Mouse (Mus musculus) lung, embryonic 16.5 days (tissue): ENCODE results near the gene Vamp5. TPM values are rescaled to one million over a fixed set of nuclear protein-coding genes. Genes with fewer than 3 reads are reported as not detected.

ENCODE experiments used
- ATAC-seq: fragments of 200-750 bp; cut with Nextera tagmentation; 2 replicates; pipeline ENCODE4 v1.8.0; 2017; ENCODE audit warnings: low read depth, mild to moderate bottlenecking, moderate library complexity
- H3K27ac ChIP-seq: fragments of 300-500 bp; sonication (generic); 2 replicates; pipeline ENCODE4 v1.5.1; 2014; ENCODE audit warnings: mild to moderate bottlenecking, control low read depth, low read length
- H3K27me3 ChIP-seq: fragments of 300-500 bp; sonication (generic); 2 replicates; pipeline ENCODE4 v1.6.1; 2014; ENCODE audit warnings: low read depth, low read length, mixed read lengths; ENCODE audit not compliant: control insufficient read depth, insufficient read depth
- H3K36me3 ChIP-seq: fragments of 300-500 bp; sonication (generic); 2 replicates; pipeline ENCODE4 v1.6.1; 2014; ENCODE audit warnings: low read length; ENCODE audit not compliant: control insufficient read depth, insufficient read depth
- H3K4me1 ChIP-seq: fragments of 300-500 bp; sonication (generic); replicated peaks from 2 replicates; pipeline ENCODE4 v1.6.1; 2014; ENCODE audit warnings: low read length, mixed read lengths; ENCODE audit not compliant: control insufficient read depth, insufficient read depth
- H3K4me2 ChIP-seq: fragments of 300-500 bp; sonication (generic); 2 replicates; pipeline ENCODE4 v1.6.1; 2014; ENCODE audit warnings: low read depth, low read length, control low read depth
- H3K4me3 ChIP-seq: fragments of 300-500 bp; sonication (generic); 2 replicates; pipeline ENCODE4 v1.5.1; 2014; ENCODE audit warnings: mild to moderate bottlenecking, low read length, control low read depth
- H3K9ac ChIP-seq: fragments of 300-500 bp; sonication (generic); 2 replicates; pipeline ENCODE4 v1.6.1; 2014; ENCODE audit warnings: low read length, control low read depth
- H3K9me3 ChIP-seq: fragments of 300-500 bp; sonication (generic); 2 replicates; pipeline ENCODE4 v1.6.1; 2016; ENCODE audit warnings: low read length; ENCODE audit not compliant: control insufficient read depth
- WGBS: fragments of 180-500 bp; shearing (Covaris S2); extraction: QIAGEN DNeasy Blood & Tissue Kit; methylation state at CpG from one replicate; pipeline ENCODE4 v1.1.7; 2014; 5-methylcytosine and 5-hydroxymethylcytosine counted together
- polyA plus RNA-seq: library from polyadenylated mRNA; unstranded; fragments of >200 nt; fragmentation: Nextera tagmentation; extraction: Ambion mirVana; gene quantifications from 2 replicates; pipeline ENCODE4 v1.2.1, GENCODE M21; 2015

Gene Vamp5
- polyA plus RNA-seq, 1 experiment from 2014 or later, result 43.0 TPM

DNA sequence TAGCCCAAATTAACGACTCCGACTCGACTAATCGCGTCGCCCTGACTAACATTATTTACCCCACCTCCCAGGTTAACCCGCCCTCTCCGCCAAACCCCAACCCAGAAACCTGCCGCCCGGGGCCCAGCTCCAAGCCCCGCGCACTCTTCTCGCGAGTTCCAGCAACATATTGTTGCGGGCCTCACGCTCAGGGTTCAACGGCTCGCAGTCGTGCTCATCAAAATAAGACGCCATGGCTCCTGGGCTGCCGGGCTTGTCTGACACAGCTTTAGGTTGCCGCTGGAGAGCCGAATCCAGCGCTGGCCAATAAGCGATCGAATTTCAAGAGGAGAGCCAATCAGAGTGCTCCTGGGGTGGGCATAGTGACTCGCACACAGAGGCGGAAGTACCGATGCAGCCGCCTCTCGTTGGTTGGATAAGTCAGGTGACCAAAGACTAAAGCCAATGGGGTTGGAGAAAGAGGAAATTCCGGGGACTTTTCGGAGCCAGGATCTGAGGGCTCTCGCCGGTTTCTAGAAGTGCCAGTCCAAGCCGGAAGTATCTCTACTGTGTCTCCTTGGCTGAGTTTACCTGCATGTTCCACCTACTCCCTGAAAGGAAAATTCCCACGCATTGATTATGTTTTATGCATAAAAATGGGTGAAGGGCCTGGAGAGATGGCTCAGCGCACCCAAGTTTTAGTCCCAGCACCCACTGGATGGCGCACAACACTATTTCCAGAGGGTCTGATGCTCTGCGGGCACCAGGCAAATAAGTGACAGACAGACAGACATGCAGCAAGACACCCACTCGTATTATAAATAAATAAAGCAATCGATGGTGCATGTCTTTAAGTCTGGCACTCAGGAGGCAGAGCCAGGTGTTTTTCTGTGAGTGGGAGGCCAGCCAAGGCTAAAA lies 17.9 kb downstream of the Vamp5 start:
- Histone ChIP-seq H3K9me3 (no peaks in the 10 kb centered on the region), H3K4me1 (peaks cover 26% of the 10 kb centered on the region), H3K27ac (peak overlapping the region; percentile 84), H3K36me3 (peaks cover 9% of the 10 kb centered on the region; the same call in 1 of the 2 replicates), H3K27me3 (no peaks in the 10 kb centered on the region), H3K4me2 (peak overlapping the region; percentile 75), H3K9ac (peak overlapping the region; percentile 67), H3K4me3 (peak overlapping the region; percentile 74)
- ATAC-seq, result peak; percentile 99
- under 1% methylated on average over 42 of the region's 42 CpGs for WGBS

DNA sequence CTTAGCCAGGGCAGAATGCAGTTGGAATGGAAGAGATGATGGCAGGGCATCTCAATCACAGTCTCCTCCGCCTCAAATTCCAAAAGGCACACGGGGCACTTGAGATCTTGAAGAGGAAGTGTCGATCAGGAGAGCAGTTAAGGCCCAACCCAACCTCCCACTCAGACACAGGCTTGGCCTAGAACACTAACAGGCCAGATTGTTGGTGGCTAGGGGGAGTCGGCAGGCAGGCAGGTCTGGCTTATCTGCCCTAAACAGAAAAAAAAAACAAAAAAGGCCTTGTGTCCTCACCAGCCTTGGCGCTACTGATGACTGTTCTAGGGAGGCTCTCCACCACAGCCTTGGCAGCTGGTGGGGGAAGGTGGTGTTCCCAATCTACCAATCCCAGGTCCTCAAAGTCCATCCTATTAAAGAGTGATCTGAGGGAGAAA lies 19.1 kb downstream of the Vamp5 start:
- Histone ChIP-seq H3K4me3 (peak overlapping the region; percentile 74), H3K4me1 (peaks cover 28% of the 10 kb centered on the region), H3K9ac (peak overlapping the region; percentile 62), H3K4me2 (peak overlapping the region; percentile 75), H3K27me3 (no peaks in the 10 kb centered on the region), H3K9me3 (no peaks in the 10 kb centered on the region), H3K27ac (peak overlapping the region; percentile 8), H3K36me3 (peaks cover 9% of the 10 kb centered on the region; the same call in 1 of the 2 replicates)
- WGBS, result 29% methylated on average over 5 of the region's 5 CpGs
- no peak for ATAC-seq

DNA sequence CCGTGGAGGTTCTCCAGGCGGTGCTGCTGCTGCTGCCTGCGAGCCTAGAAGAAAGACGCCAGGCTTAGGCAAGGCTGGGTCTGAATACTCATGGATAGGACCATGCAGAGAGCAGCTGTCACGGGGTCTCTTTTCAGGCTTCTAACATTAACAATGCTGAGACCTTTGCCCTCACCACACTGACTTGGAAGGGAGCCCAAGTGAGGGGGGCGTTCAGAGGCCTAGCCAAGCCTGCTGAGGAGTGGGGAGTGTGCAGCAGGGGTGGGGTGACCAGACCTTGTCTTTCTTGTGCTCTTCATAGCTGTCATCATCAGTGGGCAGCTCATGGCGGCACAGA lies 19.7 kb downstream of the Vamp5 start:
- Histone ChIP-seq H3K9me3 (no peaks in the 10 kb centered on the region), H3K4me1 (peaks cover 33% of the 10 kb centered on the region), H3K4me3 (no peak overlapping the region), H3K9ac (peak overlapping the region; percentile 13; the same call in 1 of the 2 replicates), H3K27me3 (no peaks in the 10 kb centered on the region), H3K36me3 (peaks cover 9% of the 10 kb centered on the region; the same call in 1 of the 2 replicates), H3K4me2 (peak overlapping the region; percentile 75; the same call in 1 of the 2 replicates), H3K27ac (no peak overlapping the region)
- 39% methylated on average over 7 of the region's 7 CpGs for WGBS
- no peak for ATAC-seq

DNA sequence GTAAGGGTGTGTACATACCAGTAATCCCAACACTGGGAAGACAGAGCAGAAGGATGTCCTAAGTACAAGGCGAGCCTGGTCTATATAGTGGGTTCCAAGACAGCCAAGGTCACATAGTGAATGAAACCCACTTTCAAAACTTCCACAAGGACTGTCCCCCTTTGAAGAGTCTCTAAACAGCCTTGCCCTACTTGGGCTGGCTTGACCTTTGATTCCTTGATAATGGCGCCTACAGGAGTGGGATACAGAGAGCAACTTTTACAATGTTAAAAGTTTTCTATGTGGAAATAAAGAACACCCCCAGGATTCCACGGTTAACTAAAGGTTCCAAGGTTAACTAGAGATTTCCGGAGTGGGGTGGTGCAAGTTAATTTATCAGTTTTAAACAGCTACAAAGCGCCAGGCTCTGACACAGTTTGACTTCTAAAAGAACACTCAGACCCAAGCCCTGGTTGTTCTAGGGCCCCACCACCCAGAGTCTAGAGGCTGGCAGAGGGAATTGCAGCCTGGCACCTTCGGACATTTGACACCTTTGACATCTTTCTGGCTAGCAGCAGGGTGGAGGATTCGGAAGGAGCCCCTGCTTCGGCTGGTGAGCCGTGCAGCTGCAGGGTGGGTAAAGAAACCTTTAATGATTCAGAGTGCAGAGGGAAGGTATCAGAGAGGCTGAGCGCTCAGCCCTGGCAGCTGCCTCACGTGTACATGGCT lies 20.2 kb downstream of the Vamp5 start:
- WGBS, result 62% methylated on average over 11 of the region's 11 CpGs
- no peak for ATAC-seq
- no peaks in the 10 kb centered on the region for H3K9me3 ChIP-seq
- H3K27ac ChIP-seq, result no peak overlapping the region
- H3K4me3 ChIP-seq, result no peak overlapping the region
- no peaks in the 10 kb centered on the region for H3K27me3 ChIP-seq
- H3K4me2 ChIP-seq, result peak overlapping the region; percentile 75; the same call in 1 of the 2 replicates
- peaks cover 9% of the 10 kb centered on the region; the same call in 1 of the 2 replicates for H3K36me3 ChIP-seq
- H3K4me1 ChIP-seq, result peaks cover 33% of the 10 kb centered on the region
- H3K9ac ChIP-seq, result peak overlapping the region; percentile 13; the same call in 1 of the 2 replicates

DNA sequence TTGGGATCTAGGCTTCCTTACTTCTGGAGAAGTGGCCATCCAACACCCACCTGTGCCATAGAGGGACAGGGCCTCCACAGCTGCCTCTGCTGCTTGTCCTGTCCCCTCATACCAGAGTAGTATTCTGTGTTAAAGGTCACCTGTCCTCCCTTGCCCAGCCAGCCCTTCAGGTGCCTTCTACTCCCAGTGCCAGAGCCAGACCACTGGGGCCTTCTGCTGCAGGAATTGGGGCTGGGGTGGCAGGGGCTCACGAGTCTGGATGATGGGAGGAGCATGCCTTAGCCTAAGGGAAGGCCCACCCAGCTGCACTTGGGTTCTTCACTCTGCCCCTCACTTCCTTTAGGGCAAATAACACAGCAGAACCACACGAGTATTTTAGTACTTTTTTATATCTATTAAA lies 20.9 kb downstream of the Vamp5 start:
- Histone ChIP-seq H3K9me3 (no peaks in the 10 kb centered on the region), H3K36me3 (peaks cover 9% of the 10 kb centered on the region; the same call in 1 of the 2 replicates), H3K4me2 (no peak overlapping the region), H3K27ac (no peak overlapping the region), H3K27me3 (no peaks in the 10 kb centered on the region), H3K9ac (no peak overlapping the region), H3K4me3 (no peak overlapping the region), H3K4me1 (peaks cover 39% of the 10 kb centered on the region)
- ATAC-seq, result no peak
- WGBS, result 67% methylated on average over 2 of the region's 2 CpGs

DNA sequence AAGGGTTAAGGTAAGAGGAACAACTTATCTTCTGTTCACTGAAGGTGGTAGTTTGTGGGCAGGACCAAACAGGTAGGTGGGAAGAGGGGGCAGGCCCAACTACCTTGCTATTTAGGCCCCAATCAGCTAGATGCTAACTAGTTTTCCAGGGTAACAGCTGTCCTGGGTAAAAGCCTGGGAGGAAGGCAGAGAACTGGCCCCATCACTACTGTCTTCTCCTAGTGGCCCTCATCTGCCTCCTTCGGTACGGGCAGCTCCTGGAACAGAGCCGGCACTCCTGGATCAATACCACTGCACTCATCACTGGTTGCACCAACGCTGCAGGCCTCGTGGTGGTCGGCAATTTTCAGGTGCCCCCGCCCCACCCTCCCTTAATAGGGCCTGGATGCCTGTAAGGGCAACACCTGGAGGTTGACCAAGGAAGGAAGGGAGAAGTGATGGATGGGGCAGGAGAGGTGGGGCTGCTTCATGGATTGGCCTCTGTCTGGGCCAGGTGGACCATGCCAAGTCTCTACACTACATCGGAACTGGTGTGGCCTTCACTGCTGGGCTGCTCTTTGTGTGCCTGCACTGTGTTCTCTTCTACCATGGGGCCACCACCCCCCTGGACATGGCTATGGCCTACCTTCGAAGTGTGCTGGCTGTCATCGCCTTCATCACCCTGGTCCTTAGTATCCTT lies 22.0 kb downstream of the Vamp5 start:
- 89% methylated on average over 10 of the region's 10 CpGs for WGBS
- peaks cover 44% of the 10 kb centered on the region for H3K4me1 ChIP-seq
- no peaks in the 10 kb centered on the region for H3K27me3 ChIP-seq
- H3K9me3 ChIP-seq, result no peaks in the 10 kb centered on the region
- H3K4me2 ChIP-seq, result no peak overlapping the region
- H3K9ac ChIP-seq, result no peak overlapping the region; the same call in 1 of the 2 replicates
- no peak for ATAC-seq
- no peak overlapping the region for H3K4me3 ChIP-seq
- no peak overlapping the region for H3K27ac ChIP-seq
- peaks cover 9% of the 10 kb centered on the region; the same call in 1 of the 2 replicates for H3K36me3 ChIP-seq

DNA sequence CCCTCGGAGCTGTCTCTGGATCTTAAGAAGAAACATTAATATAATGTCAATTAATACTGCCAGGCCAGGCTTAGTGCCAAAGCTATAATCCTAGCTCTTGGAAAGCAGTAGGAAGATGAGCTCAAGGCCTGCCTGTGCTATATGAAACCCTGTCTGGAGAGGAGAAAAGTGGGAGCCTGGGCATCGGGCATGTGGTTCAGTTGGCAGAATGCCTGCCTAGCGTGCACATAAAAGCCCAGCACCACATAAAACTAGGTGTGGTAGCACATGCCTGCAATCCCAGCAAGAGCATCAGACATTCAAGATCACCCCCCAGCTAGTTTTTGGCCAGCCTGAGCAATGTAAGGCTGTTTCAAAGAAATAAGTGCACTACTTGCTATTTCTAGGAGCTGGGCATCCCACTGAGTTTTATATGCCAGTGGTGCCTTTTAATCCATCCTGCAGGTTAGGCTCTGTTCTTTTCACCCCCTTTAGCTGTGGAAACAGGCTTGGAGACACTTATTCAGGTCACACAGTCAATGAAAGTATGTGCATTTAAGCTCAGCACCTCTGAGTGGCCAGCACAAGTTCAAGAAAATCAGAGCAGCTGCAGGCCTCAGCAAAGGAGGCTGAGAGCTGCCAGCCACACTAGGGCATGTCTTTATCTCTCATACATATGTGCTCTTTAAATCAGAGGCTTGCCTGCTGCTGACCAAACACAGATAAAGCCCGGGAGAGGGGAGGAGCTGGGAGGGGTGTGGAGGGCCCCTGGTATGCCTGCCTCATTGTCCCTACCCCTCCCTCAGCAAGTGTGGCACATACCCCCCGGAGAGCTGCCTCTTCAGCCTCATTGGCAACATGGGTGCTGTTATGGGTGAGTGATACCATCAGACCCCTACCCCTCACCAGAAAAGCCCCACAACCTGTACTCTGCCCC lies 22.8 kb downstream of the Vamp5 start:
- ATAC-seq, result no peak
- Histone ChIP-seq H3K9me3 (no peaks in the 10 kb centered on the region), H3K36me3 (peaks cover 9% of the 10 kb centered on the region; the same call in 1 of the 2 replicates), H3K27me3 (no peaks in the 10 kb centered on the region), H3K4me2 (no peak overlapping the region), H3K4me1 (peaks cover 42% of the 10 kb centered on the region), H3K27ac (no peak overlapping the region), H3K4me3 (no peak overlapping the region), H3K9ac (0 out of 2 replicates have a peak overlapping the region, but pooled peaks have one; percentile 7)
- WGBS, result 56% methylated on average over 5 of the region's 5 CpGs

DNA sequence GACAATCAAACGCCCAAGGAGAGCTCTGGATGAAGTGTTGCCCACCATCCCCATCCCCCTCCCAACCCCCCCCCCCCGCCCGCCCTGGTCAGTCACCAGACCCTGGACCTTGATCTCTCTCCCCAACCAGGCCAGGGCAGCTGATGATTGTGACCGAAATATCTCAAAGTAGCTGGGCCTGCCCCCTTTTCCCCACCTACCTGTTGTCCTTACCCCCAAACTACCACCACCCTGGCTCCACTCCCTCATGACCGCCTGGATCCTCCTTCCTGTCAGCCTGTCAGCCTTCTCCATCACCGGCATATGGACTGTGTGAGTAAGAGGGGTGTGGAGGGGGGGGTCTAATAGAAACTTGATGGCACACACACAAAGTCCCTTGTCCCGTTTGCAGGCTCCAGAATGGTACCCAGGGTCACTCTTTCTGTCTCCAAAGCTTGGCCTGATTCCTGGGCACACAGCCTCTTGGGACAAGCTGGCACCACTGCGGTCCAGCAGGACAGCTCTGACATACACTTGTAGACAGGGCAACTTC lies 24.2 kb downstream of the Vamp5 start:
- Histone ChIP-seq H3K27me3 (no peaks in the 10 kb centered on the region), H3K4me3 (peak overlapping the region; percentile 62), H3K36me3 (peaks cover 9% of the 10 kb centered on the region; the same call in 1 of the 2 replicates), H3K4me1 (peaks cover 38% of the 10 kb centered on the region), H3K27ac (0 out of 2 replicates have a peak overlapping the region, but pooled peaks have one; percentile 18), H3K9ac (peak overlapping the region; percentile 74), H3K9me3 (no peaks in the 10 kb centered on the region), H3K4me2 (peak overlapping the region; percentile 93)
- 40% methylated on average over 8 of the region's 8 CpGs for WGBS
- 0 out of 2 replicates have a peak, but pooled peaks have one; percentile 0 for ATAC-seq
